Mouse (Mus musculus) layer of hippocampus, postnatal 14 days (tissue): ENCODE data around the gene Fbxw22. TPM values are rescaled to one million over a fixed set of nuclear protein-coding genes. Genes with fewer than 3 reads are reported as not detected.
"Not testable (repeated sequence)": the region's sequence is repeated elsewhere in the genome, so short reads cannot be mapped to it uniquely, and the experiment has no call there.

Source experiments
- DNase-seq, 2 experiments: peaks; one replicate each; pipeline ENCODE4 v3.0.0; 2021 to 2022; ENCODE audit warnings: low spot score in 2 of 2, mixed read lengths in 1 of 2
- long read RNA-seq, 2 experiments: library from polyadenylated mRNA; stranded (forward); transcript quantifications; one replicate each; pipeline ENCODE4 v2.0.0; 2021
- total RNA-seq, 2 experiments: library from RNA; stranded (reverse); gene quantifications; 2 replicates each; pipeline ENCODE4 v1.2.3; 2021

Gene Fbxw22
- total RNA-seq, result not detected
- long read RNA-seq, experiment 1, result 0 reads
- long read RNA-seq, experiment 2, result 0 reads

DNA sequence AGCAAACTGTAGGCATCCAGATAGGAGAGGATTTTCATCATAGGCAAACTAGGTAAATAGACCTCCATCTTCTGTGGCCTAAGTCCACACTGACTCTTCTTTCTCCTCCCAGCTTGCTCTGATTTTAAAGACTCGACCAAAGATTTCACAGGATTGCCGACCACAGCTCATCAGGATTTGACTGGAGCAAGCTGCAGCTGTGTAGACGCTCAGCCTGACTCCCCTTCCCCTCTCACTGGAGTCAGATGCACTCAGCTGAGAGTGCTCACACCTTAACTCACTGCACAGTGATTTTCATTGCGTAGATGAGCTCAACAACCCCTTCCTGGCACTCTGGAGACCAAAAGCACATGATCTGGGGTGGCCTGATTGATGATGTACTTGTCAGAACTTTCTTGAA lies at the start of gene Fbxw22:
Gene Fbxw22, minus strand, starts transcription at position 101 of the 400 bp plus-strand sequence.
- not testable (repeated sequence) for DNase-seq

GRCm38 (mm10) chr9:109449040-109449439 lies 44.9 kb upstream of the Fbxw22 start, which contains the start of gene Fbxw16:
Gene Fbxw16 (minus strand): TSS chr9:109449140.
- DNase-seq, result no peak

GRCm38 (mm10) chr9:109432956-109433355 lies 28.9 kb upstream of the Fbxw22 start:
- no peak for DNase-seq

DNA sequence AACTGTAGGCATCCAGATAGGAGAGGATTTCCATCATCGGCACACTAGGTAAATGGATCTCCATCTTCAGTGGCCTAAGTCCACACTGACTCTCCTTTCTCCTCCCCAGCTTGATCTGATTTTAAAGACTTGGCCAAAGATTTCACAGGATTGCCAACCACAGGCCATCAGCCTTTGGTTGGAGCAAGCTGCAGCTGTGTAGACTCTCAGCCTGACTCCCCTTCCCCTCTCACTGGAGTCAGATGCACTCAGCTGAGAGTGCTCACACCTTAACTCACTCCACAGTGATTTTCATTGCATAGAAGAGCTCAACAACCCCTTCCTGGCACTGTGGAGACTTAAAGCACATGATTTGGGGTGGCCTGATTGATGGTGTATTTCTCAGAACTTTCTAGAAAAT lies 64.5 kb downstream of the Fbxw22 start, which contains the start of gene Fbxw28:
Gene Fbxw28, minus strand, starts transcription at position 101 of the 400 bp plus-strand sequence.
- not testable (repeated sequence) for DNase-seq

Other genes with a start within 250 kb of the Fbxw22 start
- not detected for gene Fbxw21, start 242.3 kb downstream of the Fbxw22 start, total RNA-seq
- not detected for gene Fbxw13, start 208.3 kb downstream of the Fbxw22 start, total RNA-seq
- gene Fbxw20, start 169.5 kb downstream of the Fbxw22 start, total RNA-seq, result not detected
- not detected for gene Fbxw14, start 116.6 kb downstream of the Fbxw22 start, total RNA-seq
- not detected for gene Fbxw28, start 64.6 kb downstream of the Fbxw22 start, total RNA-seq
- gene Fbxw16, start 44.8 kb upstream of the Fbxw22 start, total RNA-seq, result not detected
- gene Fbxw19, start 91.6 kb upstream of the Fbxw22 start, total RNA-seq, result not detected
- not detected for gene Fbxw15, start 164.0 kb upstream of the Fbxw22 start, total RNA-seq
- gene Fbxw24, start 221.8 kb upstream of the Fbxw22 start, total RNA-seq, result not detected